Mouse (Mus musculus): ENCODE results near the gene Rarg. TPM values are rescaled to one million over a fixed set of nuclear protein-coding genes. Genes with fewer than 3 reads are reported as not detected.

The Rarg gene
- polyA plus RNA-seq, 1 experiment: 2.6 TPM

DNA sequence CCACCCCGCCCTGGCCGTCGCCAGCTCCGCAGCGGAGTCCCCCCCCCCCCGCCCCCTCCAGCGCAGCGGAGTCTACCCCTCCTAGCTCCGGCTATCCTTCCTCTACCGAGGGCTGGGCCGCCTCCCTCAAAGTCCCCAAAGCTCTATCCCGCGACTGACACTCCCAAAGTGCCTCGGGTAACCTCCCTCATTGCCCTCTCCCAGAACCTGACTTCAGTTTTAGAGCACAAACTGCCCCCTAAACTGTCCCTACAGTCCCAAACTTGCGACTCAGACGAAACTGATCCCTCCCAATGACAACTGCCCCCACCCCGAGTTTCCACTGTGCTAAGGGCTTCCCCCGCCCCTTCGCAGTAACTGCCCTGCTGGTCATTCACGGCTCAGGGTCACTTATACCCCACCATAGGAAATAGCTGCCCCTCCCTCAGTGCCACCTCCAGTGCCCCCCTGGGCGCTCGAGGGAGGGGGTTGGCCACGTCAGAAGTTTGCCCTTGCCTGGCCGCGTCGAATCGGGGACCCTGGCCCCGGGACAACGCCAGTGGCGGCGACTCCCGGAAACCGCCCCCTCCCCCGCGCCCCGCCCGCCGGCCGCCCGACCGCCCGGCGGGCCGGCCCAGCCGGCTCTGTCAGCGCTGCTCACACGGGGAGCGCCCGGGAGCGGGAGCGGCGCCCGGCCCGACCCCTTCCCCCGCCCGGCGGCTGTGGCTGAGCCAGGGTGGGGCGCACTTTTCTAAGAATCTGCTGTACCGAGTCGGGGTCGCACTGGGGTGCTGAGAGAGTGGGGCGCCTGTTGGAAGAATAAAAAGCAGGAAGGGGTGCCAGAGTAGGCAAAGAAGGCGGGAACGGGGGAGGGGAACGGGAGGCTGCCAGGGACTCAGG lies 9.8 kb downstream of the Rarg start:
- peak overlapping the region; percentile 88 for H3K4me3 ChIP-seq (ENCODE audit: control insufficient read depth, low read depth, low read length)
- peaks cover 26% of the 10 kb centered on the region for H3K4me1 ChIP-seq (ENCODE audit: control insufficient read depth, insufficient read depth, low read length)
- no peaks in the 10 kb centered on the region; the same call in 1 of the 2 replicates for H3K27me3 ChIP-seq (ENCODE audit: control insufficient read depth, insufficient read depth, low read length)
- TF ChIP-seq POLR2A (IDR thresholded peaks at IDR 0.05; ENCODE audit: control insufficient read depth, low read depth, low read length) (peak; percentile 3; the same call in 1 of the 2 replicates), CTCF (IDR thresholded peaks at IDR 0.05; ENCODE audit: control insufficient read depth, insufficient read depth, insufficient replicate concordance, low read depth, low read length) (no peak)
- H3K27ac ChIP-seq (ENCODE audit: control insufficient read depth, insufficient read depth, low read depth, low read length): peak overlapping the region; percentile 79
- no peaks in the 10 kb centered on the region for H3K36me3 ChIP-seq (ENCODE audit: control insufficient read depth, insufficient read depth, low read length)

DNA sequence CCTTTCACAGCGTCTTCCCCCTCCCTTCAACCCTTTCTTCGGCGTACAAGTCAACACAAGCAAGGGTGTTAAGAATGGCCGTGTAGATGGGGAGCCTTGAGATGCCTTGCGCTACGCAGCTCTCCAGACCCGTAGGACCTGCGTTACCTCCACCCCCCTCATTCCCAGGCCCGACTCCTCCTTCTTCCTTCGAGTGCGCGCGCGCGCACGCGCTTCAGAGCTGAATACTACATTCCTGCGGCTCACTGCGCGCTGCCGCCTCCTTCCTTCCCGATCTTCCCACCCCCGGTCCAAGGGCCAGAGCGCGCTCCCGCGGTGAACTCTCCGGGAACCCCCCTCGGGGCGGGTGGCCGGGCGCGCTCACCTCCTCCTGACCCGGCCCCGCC lies 10.5 kb downstream of the Rarg start:
- Histone ChIP-seq H3K27ac (ENCODE audit: control insufficient read depth, insufficient read depth, low read depth, low read length) (peak overlapping the region; percentile 83), H3K36me3 (ENCODE audit: control insufficient read depth, insufficient read depth, low read length) (no peaks in the 10 kb centered on the region), H3K27me3 (ENCODE audit: control insufficient read depth, insufficient read depth, low read length) (no peaks in the 10 kb centered on the region; the same call in 1 of the 2 replicates), H3K4me1 (ENCODE audit: control insufficient read depth, insufficient read depth, low read length) (peaks cover 26% of the 10 kb centered on the region), H3K4me3 (ENCODE audit: control insufficient read depth, low read depth, low read length) (peak overlapping the region; percentile 84)
- TF ChIP-seq CTCF (IDR thresholded peaks at IDR 0.05; ENCODE audit: control insufficient read depth, insufficient read depth, insufficient replicate concordance, low read depth, low read length) (no peak), POLR2A (IDR thresholded peaks at IDR 0.05; ENCODE audit: control insufficient read depth, low read depth, low read length) (peak; percentile 44; the same call in 1 of the 2 replicates)

DNA sequence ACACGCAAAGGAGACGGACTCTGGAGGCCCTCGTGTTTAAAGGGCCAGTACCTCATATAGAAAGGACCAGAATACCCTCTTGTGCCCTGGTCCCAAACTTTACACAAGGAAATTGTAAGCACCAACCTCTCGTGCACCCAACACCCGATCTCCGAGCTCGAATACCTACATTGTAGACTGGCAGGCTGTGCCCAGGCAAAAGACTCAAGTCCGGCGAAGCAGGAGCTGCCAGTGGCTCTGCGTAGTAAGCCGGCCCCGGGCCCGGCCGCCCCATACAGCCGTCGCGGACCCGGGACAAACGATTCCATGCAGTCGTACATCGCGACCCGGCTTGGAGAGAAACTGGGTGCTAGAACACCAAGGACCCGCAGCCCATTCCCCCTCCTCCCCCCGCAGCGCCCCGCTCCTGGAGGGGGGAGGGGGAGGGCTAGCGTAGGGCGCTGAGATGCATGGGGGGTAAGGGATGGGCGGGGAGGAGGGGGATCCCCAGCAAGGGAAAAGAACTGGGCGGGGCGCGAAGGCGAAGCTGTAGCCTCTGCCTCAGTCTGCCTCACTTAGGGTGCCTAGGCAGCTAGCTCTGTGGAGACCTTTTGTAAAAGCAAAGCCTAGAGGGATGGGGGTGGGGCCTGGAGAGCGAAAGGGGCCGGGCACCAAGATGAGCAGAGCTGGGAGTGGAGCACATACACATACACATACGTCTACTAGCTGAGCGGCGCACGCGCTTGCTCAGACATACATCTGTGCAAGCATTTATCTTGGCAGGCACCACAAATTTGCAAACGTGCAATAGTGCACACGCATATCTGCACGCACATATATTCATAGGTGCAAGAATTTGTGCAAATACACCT lies 11.2 kb downstream of the Rarg start:
- no peak for TF ChIP-seq CTCF (IDR thresholded peaks at IDR 0.05; ENCODE audit: control insufficient read depth, insufficient read depth, insufficient replicate concordance, low read depth, low read length)
- no peak for TF ChIP-seq POLR2A (IDR thresholded peaks at IDR 0.05; ENCODE audit: control insufficient read depth, low read depth, low read length)
- Histone ChIP-seq H3K36me3 (ENCODE audit: control insufficient read depth, insufficient read depth, low read length) (no peaks in the 10 kb centered on the region), H3K27me3 (ENCODE audit: control insufficient read depth, insufficient read depth, low read length) (no peaks in the 10 kb centered on the region; the same call in 1 of the 2 replicates), H3K4me1 (ENCODE audit: control insufficient read depth, insufficient read depth, low read length) (peaks cover 26% of the 10 kb centered on the region), H3K27ac (ENCODE audit: control insufficient read depth, insufficient read depth, low read depth, low read length) (peak overlapping the region; percentile 83), H3K4me3 (ENCODE audit: control insufficient read depth, low read depth, low read length) (peak overlapping the region; percentile 84)

DNA sequence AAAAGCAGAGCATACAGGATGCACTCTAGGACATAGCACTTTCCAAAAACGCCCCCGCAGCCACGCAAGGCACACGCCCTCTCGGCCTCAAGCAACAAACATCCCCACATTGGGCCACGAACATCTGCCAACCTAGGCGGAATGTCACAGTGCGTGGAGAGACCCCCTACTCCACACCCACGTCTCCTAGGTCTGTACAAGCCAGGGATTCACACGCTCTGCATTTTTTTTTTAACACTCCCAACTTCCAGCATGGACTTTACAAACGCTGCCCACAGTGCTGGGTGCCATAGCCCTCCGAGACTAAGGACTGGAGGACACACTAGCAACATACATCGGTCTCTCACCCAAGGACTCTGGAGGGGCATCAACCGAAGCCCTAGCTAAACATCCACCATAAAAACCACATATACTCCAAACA lies 11.8 kb downstream of the Rarg start:
- H3K4me1 ChIP-seq (ENCODE audit: control insufficient read depth, insufficient read depth, low read length): peaks cover 26% of the 10 kb centered on the region
- peak overlapping the region; percentile 84 for H3K4me3 ChIP-seq (ENCODE audit: control insufficient read depth, low read depth, low read length)
- no peaks in the 10 kb centered on the region for H3K36me3 ChIP-seq (ENCODE audit: control insufficient read depth, insufficient read depth, low read length)
- peak overlapping the region; percentile 39; the same call in 1 of the 2 replicates for H3K27ac ChIP-seq (ENCODE audit: control insufficient read depth, insufficient read depth, low read depth, low read length)
- TF ChIP-seq CTCF (IDR thresholded peaks at IDR 0.05; ENCODE audit: control insufficient read depth, insufficient read depth, insufficient replicate concordance, low read depth, low read length) (no peak), POLR2A (IDR thresholded peaks at IDR 0.05; ENCODE audit: control insufficient read depth, low read depth, low read length) (no peak)
- no peaks in the 10 kb centered on the region; the same call in 1 of the 2 replicates for H3K27me3 ChIP-seq (ENCODE audit: control insufficient read depth, insufficient read depth, low read length)

DNA sequence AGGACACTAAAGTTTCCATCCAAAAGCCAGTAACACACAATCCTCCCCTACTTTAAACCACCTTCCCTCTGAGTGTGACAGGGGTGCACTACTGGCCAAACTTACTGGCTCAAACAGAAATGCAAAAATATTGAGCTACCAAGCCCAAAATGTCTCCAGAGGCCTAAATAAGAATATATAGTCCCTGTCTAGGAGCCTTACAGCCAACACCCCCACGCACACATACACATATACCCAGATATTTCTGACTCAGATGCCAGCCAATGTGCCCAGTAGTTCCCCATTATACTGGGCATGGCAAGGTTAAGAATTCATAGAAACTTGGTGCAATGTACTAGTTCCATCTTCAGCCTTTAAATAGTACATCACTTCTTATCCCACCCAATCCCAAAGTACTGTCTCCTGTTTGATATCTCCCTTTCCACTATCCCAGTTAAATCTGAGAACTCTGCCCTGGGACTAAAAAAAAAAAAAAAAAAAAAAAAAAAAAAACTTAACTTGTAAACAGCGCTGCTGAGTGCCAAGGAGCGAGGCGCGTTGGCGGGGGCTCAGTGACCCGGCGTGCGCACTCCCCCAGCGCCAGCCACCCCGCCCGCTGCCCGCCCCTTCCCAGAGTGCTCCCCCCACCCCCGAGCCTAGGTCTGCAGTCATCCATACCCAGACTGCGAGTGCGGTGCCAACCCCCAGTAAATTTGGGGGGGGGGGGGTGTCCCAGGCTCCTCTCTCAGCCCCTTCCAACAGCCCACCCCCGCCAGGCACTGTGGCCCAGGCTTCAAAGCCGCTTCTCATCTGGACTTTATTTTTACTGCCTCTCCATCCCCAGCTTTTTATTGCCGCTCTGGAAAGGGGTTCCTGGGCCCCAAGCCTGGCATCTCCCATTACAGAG lies 12.8 kb downstream of the Rarg start:
- no peak overlapping the region; the same call in 1 of the 2 replicates for H3K4me3 ChIP-seq (ENCODE audit: control insufficient read depth, low read depth, low read length)
- TF ChIP-seq POLR2A (IDR thresholded peaks at IDR 0.05; ENCODE audit: control insufficient read depth, low read depth, low read length) (no peak), CTCF (IDR thresholded peaks at IDR 0.05; ENCODE audit: control insufficient read depth, insufficient read depth, insufficient replicate concordance, low read depth, low read length) (no peak)
- no peaks in the 10 kb centered on the region for H3K36me3 ChIP-seq (ENCODE audit: control insufficient read depth, insufficient read depth, low read length)
- H3K27me3 ChIP-seq (ENCODE audit: control insufficient read depth, insufficient read depth, low read length): no peaks in the 10 kb centered on the region; the same call in 1 of the 2 replicates
- peaks cover 26% of the 10 kb centered on the region for H3K4me1 ChIP-seq (ENCODE audit: control insufficient read depth, insufficient read depth, low read length)
- no peak overlapping the region for H3K27ac ChIP-seq (ENCODE audit: control insufficient read depth, insufficient read depth, low read depth, low read length)

Data from testis, adult 2 months (tissue).